Mouse (Mus musculus): Measurements from ENCODE around the gene Col26a1.

GRCm38 (mm10) chr5:136805019-136805418 lies 78.0 kb downstream of the Col26a1 start:
- TF ChIP-seq CTCF (conservative IDR thresholded peaks at IDR 0.05; ENCODE audit: low read length) (no peak), NANOG (IDR thresholded peaks at IDR 0.05; ENCODE audit: borderline replicate concordance, low read length) (no peak)

All from E14TG2a.4 (cell line).